Mouse (Mus musculus): ENCODE measurements around the gene Spata19. TPM values are rescaled to one million over a fixed set of nuclear protein-coding genes. Genes with fewer than 3 reads are reported as not detected.

The Spata19 gene
- polyA plus RNA-seq, 1 experiment from 2014 or later, result not detected

- no peak overlapping the region for H3K4me3 ChIP-seq (ENCODE audit: low read length)
- no peaks in the 10 kb centered on the region for H3K36me3 ChIP-seq (ENCODE audit: insufficient read depth, low read length)
- H3K4me1 ChIP-seq (ENCODE audit: insufficient read depth, low read length), result no peaks in the 10 kb centered on the region
- no peaks in the 10 kb centered on the region for H3K9me3 ChIP-seq (ENCODE audit: low read length)
- H3K9ac ChIP-seq (replicated peaks; ENCODE audit: low read length), result no peak overlapping the region
- no peaks in the 10 kb centered on the region for H3K27me3 ChIP-seq (ENCODE audit: insufficient read depth, low read length)
- ATAC-seq (ENCODE audit: low FRiP score, low TSS enrichment), result no peak
- WGBS, result 69% methylated on average over 4 of the region's 4 CpGs
- H3K4me2 ChIP-seq (replicated peaks; ENCODE audit: low read depth, low read length), result no peak overlapping the region
- no peak overlapping the region for H3K27ac ChIP-seq (ENCODE audit: low read length)
Measured at GRCm38 (mm10) chr9:27424511-27424910, 27.9 kb downstream of the Spata19 start.

GRCm38 (mm10) chr9:27428552-27428951 is 32.0 kb downstream of the Spata19 start:
- ATAC-seq (ENCODE audit: low FRiP score, low TSS enrichment), result no peak
- Histone ChIP-seq H3K4me2 (replicated peaks; ENCODE audit: low read depth, low read length) (no peak overlapping the region), H3K27ac (ENCODE audit: low read length) (no peak overlapping the region), H3K9me3 (ENCODE audit: low read length) (no peaks in the 10 kb centered on the region), H3K36me3 (ENCODE audit: insufficient read depth, low read length) (no peaks in the 10 kb centered on the region), H3K4me3 (ENCODE audit: low read length) (no peak overlapping the region), H3K4me1 (ENCODE audit: insufficient read depth, low read length) (no peaks in the 10 kb centered on the region), H3K27me3 (ENCODE audit: insufficient read depth, low read length) (no peaks in the 10 kb centered on the region), H3K9ac (replicated peaks; ENCODE audit: low read length) (no peak overlapping the region)
- 52% methylated on average over 4 of the region's 4 CpGs for WGBS

- ATAC-seq (ENCODE audit: low FRiP score, low TSS enrichment), result no peak
- Histone ChIP-seq H3K4me2 (replicated peaks; ENCODE audit: low read depth, low read length) (no peak overlapping the region), H3K36me3 (ENCODE audit: insufficient read depth, low read length) (no peaks in the 10 kb centered on the region), H3K4me3 (ENCODE audit: low read length) (no peak overlapping the region), H3K9me3 (ENCODE audit: low read length) (no peaks in the 10 kb centered on the region), H3K9ac (replicated peaks; ENCODE audit: low read length) (no peak overlapping the region), H3K27me3 (ENCODE audit: insufficient read depth, low read length) (no peaks in the 10 kb centered on the region), H3K4me1 (ENCODE audit: insufficient read depth, low read length) (no peaks in the 10 kb centered on the region), H3K27ac (ENCODE audit: low read length) (no peak overlapping the region)
- WGBS, result 86% methylated on average over 7 of the region's 7 CpGs
Measured at GRCm38 (mm10) chr9:27433301-27433700, 36.7 kb downstream of the Spata19 start.

GRCm38 (mm10) chr9:27435936-27436335 is 39.3 kb downstream of the Spata19 start:
- no peaks in the 10 kb centered on the region for H3K36me3 ChIP-seq (ENCODE audit: insufficient read depth, low read length)
- H3K4me2 ChIP-seq (replicated peaks; ENCODE audit: low read depth, low read length), result no peak overlapping the region
- H3K4me1 ChIP-seq (ENCODE audit: insufficient read depth, low read length), result no peaks in the 10 kb centered on the region
- H3K9ac ChIP-seq (replicated peaks; ENCODE audit: low read length), result no peak overlapping the region
- 77% methylated on average over 9 of the region's 9 CpGs for WGBS
- ATAC-seq (ENCODE audit: low FRiP score, low TSS enrichment), result no peak
- no peak overlapping the region for H3K4me3 ChIP-seq (ENCODE audit: low read length)
- no peaks in the 10 kb centered on the region for H3K9me3 ChIP-seq (ENCODE audit: low read length)
- no peaks in the 10 kb centered on the region for H3K27me3 ChIP-seq (ENCODE audit: insufficient read depth, low read length)
- no peak overlapping the region for H3K27ac ChIP-seq (ENCODE audit: low read length)

GRCm38 (mm10) chr9:27437391-27438061 is 40.9 kb downstream of the Spata19 start:
- H3K27me3 ChIP-seq (ENCODE audit: insufficient read depth, low read length), result no peaks in the 10 kb centered on the region
- H3K4me1 ChIP-seq (ENCODE audit: insufficient read depth, low read length), result no peaks in the 10 kb centered on the region
- no peak overlapping the region for H3K27ac ChIP-seq (ENCODE audit: low read length)
- no peak overlapping the region for H3K4me3 ChIP-seq (ENCODE audit: low read length)
- 64% methylated on average over 7 of the region's 7 CpGs for WGBS
- no peaks in the 10 kb centered on the region for H3K36me3 ChIP-seq (ENCODE audit: insufficient read depth, low read length)
- no peaks in the 10 kb centered on the region for H3K9me3 ChIP-seq (ENCODE audit: low read length)
- no peak overlapping the region for H3K4me2 ChIP-seq (replicated peaks; ENCODE audit: low read depth, low read length)
- ATAC-seq (ENCODE audit: low FRiP score, low TSS enrichment), result no peak
- no peak overlapping the region for H3K9ac ChIP-seq (replicated peaks; ENCODE audit: low read length)

- Histone ChIP-seq H3K4me1 (ENCODE audit: insufficient read depth, low read length) (no peaks in the 10 kb centered on the region), H3K9me3 (ENCODE audit: low read length) (no peaks in the 10 kb centered on the region), H3K27ac (ENCODE audit: low read length) (no peak overlapping the region), H3K4me3 (ENCODE audit: low read length) (no peak overlapping the region), H3K4me2 (replicated peaks; ENCODE audit: low read depth, low read length) (no peak overlapping the region), H3K9ac (replicated peaks; ENCODE audit: low read length) (no peak overlapping the region), H3K27me3 (ENCODE audit: insufficient read depth, low read length) (no peaks in the 10 kb centered on the region), H3K36me3 (ENCODE audit: insufficient read depth, low read length) (no peaks in the 10 kb centered on the region)
- ATAC-seq (ENCODE audit: low FRiP score, low TSS enrichment), result no peak
- 38% methylated on average over 9 of the region's 9 CpGs for WGBS
Measured at GRCm38 (mm10) chr9:27449780-27450422, 53.3 kb downstream of the Spata19 start.

Other genes starting within 250 kb of the Spata19 start
- 81.5 TPM in 2 replicates for gene Jam3, start 241.4 kb upstream of the Spata19 start, polyA plus RNA-seq (2015; fragmentation: Nextera tagmentation; extraction: Ambion mirVana)
- 2.6 and 2.8 TPM in 2 replicates for gene Igsf9b, start 97.6 kb upstream of the Spata19 start, polyA plus RNA-seq (2015; fragmentation: Nextera tagmentation; extraction: Ambion mirVana)

Measured in kidney, embryonic 16.5 days (tissue).